In genomic region chr8:126850189-126850535, GRCm38 (mm10) we compare ENCODE assay signal across 10 mouse cellular contexts.
DNase-seq lines count a peak whose midpoint lies in the region; ATAC-seq and TF ChIP-seq lines count a peak whose summit lies in the region.
"Had no signal": no experiment of that assay in that cellular context is flagged by ENCODE, and none has a peak within 500 bp of the region (broad histone marks: within the 10 kb centered on the region; RNA-seq: fewer than 3 reads in every experiment).

No protein-coding gene starts in this region.

- H3K36me3 ChIP-seq in forebrain, embryonic 10.5 days (replicated peaks) = no peaks in the 10 kb centered on the region
- no peaks in the 10 kb centered on the region for H3K36me3 ChIP-seq in forebrain, embryonic 12.5 days (replicated peaks)
- no peaks in the 10 kb centered on the region for H3K36me3 ChIP-seq in liver, embryonic 12.5 days
- H3K36me3 ChIP-seq: neural tube, embryonic 13.5 days had no signal

- peak overlapping the region; percentile 72 for H3K27ac ChIP-seq in forebrain, embryonic 10.5 days
- no peak overlapping the region for H3K27ac ChIP-seq in forebrain, embryonic 12.5 days
- peak overlapping the region; percentile 42 for H3K27ac ChIP-seq in left cerebral cortex, adult 2 months
- peak overlapping the region; percentile 66 for H3K27ac ChIP-seq in liver, embryonic 12.5 days
- H3K27ac ChIP-seq: neural tube, embryonic 13.5 days had no signal

- H3K4me3 ChIP-seq in forebrain, embryonic 10.5 days = no peak overlapping the region
- no peak overlapping the region for H3K4me3 ChIP-seq in forebrain, embryonic 12.5 days (replicated peaks)
- no peak overlapping the region for H3K4me3 ChIP-seq in left cerebral cortex, adult 2 months
- no peak overlapping the region for H3K4me3 ChIP-seq in liver, embryonic 12.5 days
- H3K4me3 ChIP-seq: neural tube, embryonic 13.5 days had no signal

- no peak for ATAC-seq in forebrain, embryonic 12.5 days (ENCODE audit: low FRiP score)
- ATAC-seq in Patski = peak; percentile 2
- no peak for ATAC-seq in liver, embryonic 12.5 days
- ATAC-seq in monocyte, adult 5-6 weeks (replicated peaks; ENCODE audit: insufficient number of reproducible peaks, low FRiP score, low TSS enrichment, poor library complexity, severe bottlenecking) = no peak

- DNase-seq in forebrain, embryonic 10.5 days (ENCODE audit: extremely low spot score, low spot score) = no peak
- DNase-seq in left cerebral cortex, adult 2 months (ENCODE audit: extremely low spot score in 1 of 2, low spot score in 2 of 2) = no peak
- DNase-seq in left cerebral cortex, adult 8-10 months (ENCODE audit: low spot score in 2 of 2) = no peak
- no peak for DNase-seq in Patski (ENCODE audit: low read depth, low spot score)
- DNase-seq in right cerebral cortex, adult 18-20 months = no peak
- DNase-seq: cerebellum, adult 18-20 months had no signal

- CTCF ChIA-PET in Patski (lab: Charles Lee) = interaction anchor here (1.2 to 3.9 kb wide), 12 partner anchors 25 to 369 kb away, joined by 3 to 13 read pairs (median 5); no protein-coding TSS in a partner anchor

- H3K27me3 ChIP-seq in forebrain, embryonic 10.5 days (ENCODE audit: poor library complexity, severe bottlenecking) = no peaks in the 10 kb centered on the region
- H3K27me3 ChIP-seq in forebrain, embryonic 12.5 days = no peaks in the 10 kb centered on the region
- H3K27me3 ChIP-seq in Patski = no peaks in the 10 kb centered on the region
- no peaks in the 10 kb centered on the region for H3K27me3 ChIP-seq in liver, embryonic 12.5 days (replicated peaks)
- H3K27me3 ChIP-seq: neural tube, embryonic 13.5 days had no signal

- in situ Hi-C loops in Patski (cut with MboI; ENCODE audit: low pct_unique_long_range_greater_than_20kb) = loop anchor here (5.0 kb wide), 1 partner anchor 72 kb away; no protein-coding TSS in a partner anchor

- H3K9ac ChIP-seq in forebrain, embryonic 12.5 days = no peak overlapping the region
- no peak overlapping the region for H3K9ac ChIP-seq in liver, embryonic 12.5 days
- H3K9ac ChIP-seq: neural tube, embryonic 13.5 days had no signal

- POLR2A ChIA-PET in Patski (lab: Charles Lee) = interaction anchor here (0.6 to 3.3 kb wide), 4 partner anchors 21 to 262 kb away, joined by 3 to 24 read pairs (median 5); partner anchors contain the start of gene Irf2bp2

- H3K9me3 ChIP-seq in forebrain, embryonic 10.5 days = no peaks in the 10 kb centered on the region
- H3K9me3 ChIP-seq in forebrain, embryonic 12.5 days = no peaks in the 10 kb centered on the region
- H3K9me3 ChIP-seq in liver, embryonic 12.5 days (replicated peaks) = no peaks in the 10 kb centered on the region
- H3K9me3 ChIP-seq: neural tube, embryonic 13.5 days had no signal

- no peak for TF ChIP-seq CTCF in left cerebral cortex, adult 2 months (IDR thresholded peaks at IDR 0.05)
- no peak for TF ChIP-seq CTCF in Patski (IDR thresholded peaks at IDR 0.05)

- no peak overlapping the region for H3K4me2 ChIP-seq in forebrain, embryonic 12.5 days
- H3K4me2 ChIP-seq in liver, embryonic 12.5 days = no peak overlapping the region
- H3K4me2 ChIP-seq: neural tube, embryonic 13.5 days had no signal

- peaks cover 52% of the 10 kb centered on the region for H3K4me1 ChIP-seq in forebrain, embryonic 10.5 days
- peaks cover 7% of the 10 kb centered on the region for H3K4me1 ChIP-seq in forebrain, embryonic 12.5 days
- H3K4me1 ChIP-seq in liver, embryonic 12.5 days = peaks cover 60% of the 10 kb centered on the region

- intact Hi-C loops in left cerebral cortex, adult 2 months (cut with DNase I) = no loop called here

- WGBS in forebrain, embryonic 10.5 days = 80% methylated on average over 1 of the region's 1 CpGs
- WGBS in forebrain, embryonic 12.5 days = 81% methylated on average over 1 of the region's 1 CpGs
- WGBS in liver, embryonic 12.5 days (ENCODE audit: insufficient replicate concordance) = 39% methylated on average over 1 of the region's 1 CpGs
